Mouse (Mus musculus) CD4-positive helper T cell, adult 2 months (primary cell): ENCODE results near the gene Espl1.

Source experiments
- DNase-seq: peaks from one replicate; pipeline ENCODE4 v3.0.0-alpha.2; 2012; ENCODE audit warnings: low read depth, missing footprints, low spot score

The Espl1 gene

DNA sequence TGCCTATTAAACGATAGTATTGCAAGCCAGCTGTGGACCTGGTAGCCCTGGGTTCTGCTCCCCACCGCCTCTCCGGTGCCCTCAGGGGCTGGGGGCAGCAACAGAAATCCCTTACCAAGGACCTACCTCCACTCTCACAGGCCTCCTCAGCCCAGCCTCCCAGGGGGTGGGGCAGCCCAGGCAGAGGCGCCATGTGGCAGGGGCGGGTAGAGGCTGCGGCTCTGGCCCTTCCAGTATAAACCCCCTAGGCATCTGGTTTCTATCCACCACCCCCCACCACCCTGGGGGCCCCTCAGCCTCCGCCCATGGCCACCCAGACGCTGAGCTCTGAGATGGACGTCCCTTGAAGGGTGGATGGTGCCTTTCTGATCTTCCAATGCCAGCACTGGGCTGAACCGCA lies 74.7 kb downstream of the Espl1 start:
- DNase-seq, result no peak
